Mouse (Mus musculus): ENCODE measurements at regions not wholly inside any gene's neighbourhood (a gene's known extent, or its start where the extent isn't known, plus 50 kb on each side); places are given as distances from the start of the nearest gene placed in this dataset.

- no peaks in the 10 kb centered on the region for H3K36me3 ChIP-seq (ENCODE audit: control insufficient read depth, insufficient read depth, low read length)
- H3K9me3 ChIP-seq (replicated peaks; ENCODE audit: control insufficient read depth, low read length): no peaks in the 10 kb centered on the region
- no peaks in the 10 kb centered on the region; the same call in 1 of the 2 replicates for H3K27me3 ChIP-seq (ENCODE audit: control insufficient read depth, insufficient read depth, low read length)
- no peak overlapping the region for H3K4me2 ChIP-seq (ENCODE audit: low read depth, low read length)
- no peak overlapping the region for H3K27ac ChIP-seq (ENCODE audit: low read length)
- H3K4me1 ChIP-seq (ENCODE audit: control insufficient read depth, insufficient read depth, low read length): 0 out of 2 replicates have a peak, but pooled peaks cover 3% of the 10 kb centered on the region
- ATAC-seq (ENCODE audit: insufficient read depth, low FRiP score): no peak
- 21% methylated on average over 3 of the region's 3 CpGs for WGBS
- no peak overlapping the region for H3K4me3 ChIP-seq (replicated peaks; ENCODE audit: low read length)
- no peak overlapping the region for H3K9ac ChIP-seq (ENCODE audit: low read length)
Measured at GRCm38 (mm10) chr10:44763102-44763501, 234.8 kb upstream of the Prdm1 start.

- Histone ChIP-seq H3K9me3 (replicated peaks; ENCODE audit: control insufficient read depth, low read length) (no peaks in the 10 kb centered on the region), H3K9ac (ENCODE audit: low read length) (no peak overlapping the region)
- WGBS: 56% methylated on average over 4 of the region's 4 CpGs
Measured at GRCm38 (mm10) chr10:44762068-44762467, 233.8 kb upstream of the Prdm1 start.

GRCm38 (mm10) chr10:44761324-44761723, 233.0 kb upstream of the Prdm1 start:
- Histone ChIP-seq H3K27ac (ENCODE audit: low read length) (no peak overlapping the region), H3K4me1 (ENCODE audit: control insufficient read depth, insufficient read depth, low read length) (0 out of 2 replicates have a peak, but pooled peaks cover 2% of the 10 kb centered on the region), H3K4me2 (ENCODE audit: low read depth, low read length) (no peak overlapping the region), H3K9me3 (replicated peaks; ENCODE audit: control insufficient read depth, low read length) (no peaks in the 10 kb centered on the region), H3K27me3 (ENCODE audit: control insufficient read depth, insufficient read depth, low read length) (no peaks in the 10 kb centered on the region; the same call in 1 of the 2 replicates), H3K36me3 (ENCODE audit: control insufficient read depth, insufficient read depth, low read length) (no peaks in the 10 kb centered on the region), H3K9ac (ENCODE audit: low read length) (no peak overlapping the region), H3K4me3 (replicated peaks; ENCODE audit: low read length) (no peak overlapping the region)
- ATAC-seq (ENCODE audit: insufficient read depth, low FRiP score): no peak
- WGBS: 75% methylated on average over 4 of the region's 4 CpGs

More at GRCm38 (mm10) chr10:44762068-44762467, 233.8 kb upstream of the Prdm1 start:
- H3K27ac ChIP-seq (ENCODE audit: low read length): no peak overlapping the region
- 0 out of 2 replicates have a peak, but pooled peaks cover 3% of the 10 kb centered on the region for H3K4me1 ChIP-seq (ENCODE audit: control insufficient read depth, insufficient read depth, low read length)
- no peak for ATAC-seq (ENCODE audit: insufficient read depth, low FRiP score)
- H3K27me3 ChIP-seq (ENCODE audit: control insufficient read depth, insufficient read depth, low read length): no peaks in the 10 kb centered on the region; the same call in 1 of the 2 replicates
- no peak overlapping the region for H3K4me3 ChIP-seq (replicated peaks; ENCODE audit: low read length)
- no peak overlapping the region for H3K4me2 ChIP-seq (ENCODE audit: low read depth, low read length)
- H3K36me3 ChIP-seq (ENCODE audit: control insufficient read depth, insufficient read depth, low read length): no peaks in the 10 kb centered on the region

GRCm38 (mm10) chr10:44755355-44755957, 227.2 kb upstream of the Prdm1 start:
- no peaks in the 10 kb centered on the region for H3K27me3 ChIP-seq (ENCODE audit: control insufficient read depth, insufficient read depth, low read length)
- 64% methylated on average over 6 of the region's 6 CpGs for WGBS
- H3K4me2 ChIP-seq (ENCODE audit: low read depth, low read length): no peak overlapping the region
- H3K4me1 ChIP-seq (ENCODE audit: control insufficient read depth, insufficient read depth, low read length): no peaks in the 10 kb centered on the region
- H3K9me3 ChIP-seq (replicated peaks; ENCODE audit: control insufficient read depth, low read length): no peaks in the 10 kb centered on the region
- H3K36me3 ChIP-seq (ENCODE audit: control insufficient read depth, insufficient read depth, low read length): no peaks in the 10 kb centered on the region
- H3K27ac ChIP-seq (ENCODE audit: low read length): no peak overlapping the region
- no peak overlapping the region for H3K4me3 ChIP-seq (replicated peaks; ENCODE audit: low read length)
- ATAC-seq (ENCODE audit: insufficient read depth, low FRiP score): no peak
- no peak overlapping the region for H3K9ac ChIP-seq (ENCODE audit: low read length)

- Histone ChIP-seq H3K4me1 (ENCODE audit: control insufficient read depth, insufficient read depth, low read length) (no peaks in the 10 kb centered on the region), H3K9me3 (replicated peaks; ENCODE audit: control insufficient read depth, low read length) (no peaks in the 10 kb centered on the region), H3K4me2 (ENCODE audit: low read depth, low read length) (no peak overlapping the region), H3K9ac (ENCODE audit: low read length) (no peak overlapping the region), H3K27ac (ENCODE audit: low read length) (no peak overlapping the region), H3K36me3 (ENCODE audit: control insufficient read depth, insufficient read depth, low read length) (no peaks in the 10 kb centered on the region), H3K4me3 (replicated peaks; ENCODE audit: low read length) (no peak overlapping the region), H3K27me3 (ENCODE audit: control insufficient read depth, insufficient read depth, low read length) (no peaks in the 10 kb centered on the region)
- 65% methylated on average over 4 of the region's 4 CpGs for WGBS
- no peak for ATAC-seq (ENCODE audit: insufficient read depth, low FRiP score)
Measured at GRCm38 (mm10) chr10:44754930-44755329, 226.6 kb upstream of the Prdm1 start.

- no peaks in the 10 kb centered on the region for H3K4me1 ChIP-seq (ENCODE audit: control insufficient read depth, insufficient read depth, low read length)
- H3K27ac ChIP-seq (ENCODE audit: low read length): no peak overlapping the region
- ATAC-seq (ENCODE audit: insufficient read depth, low FRiP score): no peak
- H3K4me2 ChIP-seq (ENCODE audit: low read depth, low read length): no peak overlapping the region
- H3K4me3 ChIP-seq (replicated peaks; ENCODE audit: low read length): no peak overlapping the region
- no peaks in the 10 kb centered on the region for H3K36me3 ChIP-seq (ENCODE audit: control insufficient read depth, insufficient read depth, low read length)
- WGBS: 79% methylated on average over 8 of the region's 8 CpGs
- no peaks in the 10 kb centered on the region for H3K27me3 ChIP-seq (ENCODE audit: control insufficient read depth, insufficient read depth, low read length)
- no peak overlapping the region for H3K9ac ChIP-seq (ENCODE audit: low read length)
- no peaks in the 10 kb centered on the region for H3K9me3 ChIP-seq (replicated peaks; ENCODE audit: control insufficient read depth, low read length)
Measured at GRCm38 (mm10) chr10:44752719-44753390, 224.6 kb upstream of the Prdm1 start.

GRCm38 (mm10) chr10:44751061-44751460, 222.8 kb upstream of the Prdm1 start:
- WGBS: 80% methylated on average over 6 of the region's 6 CpGs
- H3K4me3 ChIP-seq (replicated peaks; ENCODE audit: low read length): no peak overlapping the region
- H3K27ac ChIP-seq (ENCODE audit: low read length): no peak overlapping the region
- H3K36me3 ChIP-seq (ENCODE audit: control insufficient read depth, insufficient read depth, low read length): no peaks in the 10 kb centered on the region
- no peaks in the 10 kb centered on the region for H3K9me3 ChIP-seq (replicated peaks; ENCODE audit: control insufficient read depth, low read length)
- no peak for ATAC-seq (ENCODE audit: insufficient read depth, low FRiP score)
- H3K27me3 ChIP-seq (ENCODE audit: control insufficient read depth, insufficient read depth, low read length): no peaks in the 10 kb centered on the region
- H3K4me2 ChIP-seq (ENCODE audit: low read depth, low read length): no peak overlapping the region
- H3K9ac ChIP-seq (ENCODE audit: low read length): no peak overlapping the region
- H3K4me1 ChIP-seq (ENCODE audit: control insufficient read depth, insufficient read depth, low read length): no peaks in the 10 kb centered on the region

- H3K9me3 ChIP-seq (replicated peaks; ENCODE audit: control insufficient read depth, low read length): no peaks in the 10 kb centered on the region
- WGBS: 63% methylated on average over 4 of the region's 4 CpGs
- H3K27ac ChIP-seq (ENCODE audit: low read length): no peak overlapping the region
- H3K4me1 ChIP-seq (ENCODE audit: control insufficient read depth, insufficient read depth, low read length): no peaks in the 10 kb centered on the region
- no peaks in the 10 kb centered on the region for H3K36me3 ChIP-seq (ENCODE audit: control insufficient read depth, insufficient read depth, low read length)
- H3K27me3 ChIP-seq (ENCODE audit: control insufficient read depth, insufficient read depth, low read length): no peaks in the 10 kb centered on the region
- H3K9ac ChIP-seq (ENCODE audit: low read length): no peak overlapping the region
- no peak for ATAC-seq (ENCODE audit: insufficient read depth, low FRiP score)
- no peak overlapping the region for H3K4me3 ChIP-seq (replicated peaks; ENCODE audit: low read length)
- no peak overlapping the region for H3K4me2 ChIP-seq (ENCODE audit: low read depth, low read length)
Measured at GRCm38 (mm10) chr10:44749206-44749605, 220.9 kb upstream of the Prdm1 start.

GRCm38 (mm10) chr10:44747419-44747818, 219.1 kb upstream of the Prdm1 start:
- H3K4me2 ChIP-seq (ENCODE audit: low read depth, low read length): no peak overlapping the region
- H3K27me3 ChIP-seq (ENCODE audit: control insufficient read depth, insufficient read depth, low read length): no peaks in the 10 kb centered on the region
- H3K9ac ChIP-seq (ENCODE audit: low read length): no peak overlapping the region
- ATAC-seq (ENCODE audit: insufficient read depth, low FRiP score): no peak
- H3K9me3 ChIP-seq (replicated peaks; ENCODE audit: control insufficient read depth, low read length): no peaks in the 10 kb centered on the region
- H3K36me3 ChIP-seq (ENCODE audit: control insufficient read depth, insufficient read depth, low read length): no peaks in the 10 kb centered on the region
- no peak overlapping the region for H3K4me3 ChIP-seq (replicated peaks; ENCODE audit: low read length)
- 61% methylated on average over 3 of the region's 3 CpGs for WGBS
- H3K27ac ChIP-seq (ENCODE audit: low read length): no peak overlapping the region
- H3K4me1 ChIP-seq (ENCODE audit: control insufficient read depth, insufficient read depth, low read length): no peaks in the 10 kb centered on the region

All from stomach, embryonic 16.5 days (tissue).